Comparison of ENCODE assay signal across 26 mouse cellular contexts in genomic region chr17:10675536-10675935, GRCm38 (mm10).
DNase-seq lines count a peak whose midpoint lies in the region; ATAC-seq and TF ChIP-seq lines count a peak whose summit lies in the region.
"Had no signal": no experiment of that assay in that cellular context is flagged by ENCODE, and none has a peak within 500 bp of the region (broad histone marks: within the 10 kb centered on the region; RNA-seq: fewer than 3 reads in every experiment).

No protein-coding gene starts in this region.

- TF ChIP-seq CTCF in liver, postnatal 0 days (IDR thresholded peaks at IDR 0.05; ENCODE audit: low read depth), result no peak

- no peak overlapping the region for H3K4me2 ChIP-seq in liver, postnatal 0 days (ENCODE audit: low read depth, low read length)

- no peak for TF ChIP-seq EP300 in liver, postnatal 0 days (IDR thresholded peaks at IDR 0.05; ENCODE audit: low read depth)

- DNase-seq in ES-CJ7 (ENCODE audit: low read depth, low spot score) (peak; percentile 59), ES-E14 (ENCODE audit: low read depth, low spot score) (peak; percentile 21), R1 (ENCODE audit: low read depth, low spot score) (peak; percentile 52), ZHBTc4 (ENCODE audit: low read depth, low spot score) (peak; percentile 50)
- no peak for DNase-seq in spleen, postnatal 36 days (ENCODE audit: low spot score in 2 of 2)
- no peak for DNase-seq in limb, embryonic 10.5 days (ENCODE audit: low spot score)
- DNase-seq in liver, postnatal 0 days, result no peak
- DNase-seq in retina, embryonic 14.5 days (ENCODE audit: low spot score), result no peak
- DNase-seq: adrenal gland, adult 2 months; adrenal gland, adult 8-10 months; adrenal gland, postnatal 10 days; adrenal gland, postnatal 14 days; adrenal gland, postnatal 25 days; adrenal gland, postnatal 36 days; B cell, adult 2 months; cerebellum, adult 11 months; cerebellum, adult 11-12 months; cerebellum, adult 18-20 months; cerebellum, adult 2 months; cerebellum, adult 8-10 months; cerebellum, adult 9-10 months had no signal

- H3K4me1 ChIP-seq in ES-E14 (ENCODE audit: control insufficient read depth in 2 of 2, insufficient read depth in 2 of 2, low read length in 2 of 2, poor library complexity in 1 of 2), result peaks cover 0 to 4% of the 10 kb centered on the region in 2 experiments; a peak in 2 of 4 replicates
- no peaks in the 10 kb centered on the region for H3K4me1 ChIP-seq in limb, embryonic 10.5 days
- no peaks in the 10 kb centered on the region for H3K4me1 ChIP-seq in liver, postnatal 0 days (ENCODE audit: insufficient read depth)

- 78% methylated on average over 5 of the region's 5 CpGs for WGBS in limb, embryonic 10.5 days
- 69% methylated on average over 5 of the region's 5 CpGs for WGBS in liver, postnatal 0 days (ENCODE audit: insufficient replicate concordance)

- H3K9ac ChIP-seq in ES-E14 (ENCODE audit: insufficient read depth, low read depth, low read length, poor library complexity, severe bottlenecking), result no peak overlapping the region
- H3K9ac ChIP-seq in liver, postnatal 0 days (replicated peaks), result no peak overlapping the region

- ATAC-seq in liver, postnatal 0 days, result no peak
- ATAC-seq: activated CD4-positive, CD25-positive, alpha-beta regulatory T cell, adult 4 months; CD4-positive, CD25-positive, alpha-beta regulatory T cell, adult 4 months; Patski had no signal

- in situ Hi-C loops in ES-E14 (cut with MboI; ENCODE audit: low sequenced_read_pairs in 2 of 2, unreplicated experiment in 2 of 2), result no loop called here

- no peak overlapping the region for H3K27ac ChIP-seq in ES-E14 (ENCODE audit: insufficient read depth, low read depth, low read length, poor library complexity, severe bottlenecking)
- H3K27ac ChIP-seq in limb, embryonic 10.5 days, result no peak overlapping the region
- no peak overlapping the region for H3K27ac ChIP-seq in liver, postnatal 0 days (ENCODE audit: low read depth)

- no peaks in the 10 kb centered on the region for H3K9me3 ChIP-seq in ES-E14 (ENCODE audit: control insufficient read depth, insufficient read depth, low read depth, low read length)
- no peaks in the 10 kb centered on the region for H3K9me3 ChIP-seq in limb, embryonic 10.5 days (replicated peaks)
- H3K9me3 ChIP-seq in liver, postnatal 0 days (ENCODE audit: low read length), result no peaks in the 10 kb centered on the region
- H3K9me3 ChIP-seq: G1E had no signal

- no peaks in the 10 kb centered on the region for H3K27me3 ChIP-seq in limb, embryonic 10.5 days (ENCODE audit: low read depth, poor library complexity, severe bottlenecking)
- no peaks in the 10 kb centered on the region for H3K27me3 ChIP-seq in liver, postnatal 0 days (ENCODE audit: insufficient read depth, low read length)
- H3K27me3 ChIP-seq: CH12.LX, Patski had no signal

- no peaks in the 10 kb centered on the region for H3K36me3 ChIP-seq in ES-E14 (ENCODE audit: control insufficient read depth, insufficient read depth, low read length, poor library complexity, severe bottlenecking)
- no peaks in the 10 kb centered on the region for H3K36me3 ChIP-seq in limb, embryonic 10.5 days
- H3K36me3 ChIP-seq in liver, postnatal 0 days (replicated peaks; ENCODE audit: insufficient read depth, low read length), result no peaks in the 10 kb centered on the region
- H3K36me3 ChIP-seq: G1E had no signal

- H3K4me3 ChIP-seq in ES-E14 (ENCODE audit: insufficient read depth in 1 of 2, low read depth in 1 of 2, low read length in 2 of 2, poor library complexity in 1 of 2, severe bottlenecking in 1 of 2), result no peak overlapping the region
- no peak overlapping the region for H3K4me3 ChIP-seq in limb, embryonic 10.5 days
- no peak overlapping the region for H3K4me3 ChIP-seq in liver, postnatal 0 days (ENCODE audit: low read depth, low read length)

TF ChIP-seq in ES-E14, 5 proteins besides CTCF, POLR2A, EP300 and RAD21:
- no peak for TF ChIP-seq HCFC1 (IDR thresholded peaks at IDR 0.05; ENCODE audit: borderline replicate concordance, insufficient read depth, low read length)
- no peak for TF ChIP-seq CHD2 (IDR thresholded peaks at IDR 0.05; ENCODE audit: low read depth, low read length)
- TF ChIP-seq ZNF384 (IDR thresholded peaks at IDR 0.05; ENCODE audit: low read depth, low read length), result no peak
- no peak for TF ChIP-seq MAFK (IDR thresholded peaks at IDR 0.05; ENCODE audit: insufficient read depth, low read depth, low read length)
- no peak for TF ChIP-seq ZC3H11A (IDR thresholded peaks at IDR 0.05; ENCODE audit: borderline replicate concordance, low read depth, low read length)

Comparison
In these comparisons a context has a peak if more than half of its experiments do, and no peak if none do; other contexts are left out.
1. DNase-seq: peak in ES-CJ7 (single experiment), ES-E14 (single experiment), R1 (single experiment) and ZHBTc4 (single experiment); none in spleen, postnatal 36 days (0 of 2), limb, embryonic 10.5 days (single experiment), liver, postnatal 0 days (single experiment) and retina, embryonic 14.5 days (single experiment).